ENCODE assay signal across 9 mouse cellular contexts in the genomic region with DNA sequence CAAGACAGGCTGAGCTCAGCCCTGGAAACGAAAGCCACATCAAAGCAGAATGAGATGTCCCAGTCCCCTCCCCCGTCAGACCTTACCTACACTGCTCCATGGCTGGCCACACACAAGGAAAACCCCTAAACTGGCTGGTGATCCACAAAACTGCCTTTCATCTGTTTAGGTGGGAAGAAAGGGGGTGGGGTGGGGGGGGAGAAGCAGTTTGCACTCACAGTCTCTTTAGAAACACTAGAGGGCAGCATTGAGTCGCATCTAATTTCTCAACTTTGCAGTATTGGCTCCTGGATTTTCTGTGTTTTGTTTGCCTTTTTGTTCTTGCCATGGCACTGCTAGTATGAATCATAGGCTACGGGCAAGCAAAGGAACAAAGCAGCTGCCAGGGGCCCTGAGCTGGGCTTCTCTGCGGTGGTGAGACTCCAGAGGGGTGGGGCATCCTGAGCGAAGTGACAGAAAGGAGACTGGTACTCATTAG.
DNase-seq lines count a peak whose midpoint lies in the region; ATAC-seq and TF ChIP-seq lines count a peak whose summit lies in the region.
"Had no signal": no experiment of that assay in that cellular context is flagged by ENCODE, and none has a peak within 500 bp of the region (broad histone marks: within the 10 kb centered on the region; RNA-seq: fewer than 3 reads in every experiment).

No protein-coding gene starts in this region.

- H3K27ac ChIP-seq in lung, postnatal 0 days (ENCODE audit: low read length): 0 out of 2 replicates have a peak overlapping the region, but pooled peaks have one; percentile 9
- H3K27ac ChIP-seq: liver, embryonic 15.5 days had no signal

- H3K4me3 ChIP-seq in lung, postnatal 0 days (ENCODE audit: low read depth, low read length): no peak overlapping the region
- H3K4me3 ChIP-seq: liver, embryonic 15.5 days had no signal

- peaks cover 30% of the 10 kb centered on the region for H3K27me3 ChIP-seq in lung, postnatal 0 days (replicated peaks; ENCODE audit: insufficient read depth, low read length)

- peak; percentile 76 for TF ChIP-seq CTCF in lung, postnatal 0 days (IDR thresholded peaks at IDR 0.05)

- H3K4me1 ChIP-seq in lung, postnatal 0 days (ENCODE audit: insufficient read depth, low read depth, low read length): peaks cover 5% of the 10 kb centered on the region; the same call in 1 of the 2 replicates
- H3K4me1 ChIP-seq: liver, embryonic 15.5 days had no signal

- intact Hi-C loops in heart, postnatal 25 days (cut with DNase I): loop anchor here (2.0 kb wide), 6 partner anchors 101 to 989 kb away; no protein-coding TSS in a partner anchor

- H3K9me3 ChIP-seq in lung, postnatal 0 days (ENCODE audit: low read length): no peaks in the 10 kb centered on the region
- H3K9me3 ChIP-seq: liver, embryonic 15.5 days had no signal

- H3K36me3 ChIP-seq in lung, postnatal 0 days (ENCODE audit: insufficient read depth, low read length): no peaks in the 10 kb centered on the region
- H3K36me3 ChIP-seq: liver, embryonic 15.5 days had no signal

- DNase-seq in cerebellum, postnatal 4 days (ENCODE audit: low spot score in 2 of 2): no peak
- DNase-seq in Muller cell, postnatal 12 days (ENCODE audit: inconsistent ontology term): peak; percentile 94
- peak; percentile 79 for DNase-seq in embryo, embryonic 10 days (ENCODE audit: low spot score)
- peak; percentile 27 for DNase-seq in heart, postnatal 25 days (ENCODE audit: low spot score)
- peak; percentile 50 to 86 for DNase-seq in layer of hippocampus, adult 18-20 months (ENCODE audit: low spot score in 2 of 2)
- DNase-seq in lung, postnatal 0 days (ENCODE audit: low spot score): peak; percentile 93
- peak; percentile 36 for DNase-seq in ovary, postnatal 36 days (ENCODE audit: low spot score)

- H3K9ac ChIP-seq in lung, postnatal 0 days (replicated peaks; ENCODE audit: low read depth): no peak overlapping the region
- H3K9ac ChIP-seq: liver, embryonic 15.5 days had no signal

- ATAC-seq in cerebellum, adult (ENCODE audit: insufficient number of reproducible peaks, low FRiP score, low TSS enrichment): peak; percentile 45
- ATAC-seq in lung, postnatal 0 days: peak; percentile 44

- H3K4me2 ChIP-seq in lung, postnatal 0 days (replicated peaks; ENCODE audit: low read depth, low read length): no peak overlapping the region
- H3K4me2 ChIP-seq: liver, embryonic 15.5 days had no signal

- peak; percentile 51; the same call in 1 of the 2 replicates for TF ChIP-seq EP300 in lung, postnatal 0 days (IDR thresholded peaks at IDR 0.05)

- 20% methylated on average over 6 of the region's 6 CpGs for WGBS in lung, postnatal 0 days

Comparison
In these comparisons a context has a peak if more than half of its experiments do, and no peak if none do; other contexts are left out.
1. DNase-seq: peak in Muller cell, postnatal 12 days (single experiment), embryo, embryonic 10 days (single experiment), heart, postnatal 25 days (single experiment), layer of hippocampus, adult 18-20 months (2 of 2), lung, postnatal 0 days (single experiment) and ovary, postnatal 36 days (single experiment); none in cerebellum, postnatal 4 days (0 of 2).